12 mouse cellular contexts compared by ENCODE assay signal in genomic region chr12:110200887-110201286, GRCm38 (mm10).
"Had no signal": no experiment of that assay in that cellular context is flagged by ENCODE, and none has a peak within 500 bp of the region (broad histone marks: within the 10 kb centered on the region; RNA-seq: fewer than 3 reads in every experiment).

No protein-coding gene starts in this region.

- H3K4me1 ChIP-seq: megakaryocyte, embryonic 14.5 days; midbrain, embryonic 15.5 days; neural tube, embryonic 12.5 days had no signal

- H3K27ac ChIP-seq: left cerebral cortex, adult 2 months; limb, embryonic 10.5 days; liver, embryonic 12.5 days; lung, embryonic 15.5 days; macrophage; midbrain, embryonic 15.5 days; neural tube, embryonic 12.5 days had no signal

- H3K4me2 ChIP-seq: liver, embryonic 12.5 days; lung, embryonic 15.5 days; midbrain, embryonic 11.5 days; midbrain, embryonic 15.5 days; neural tube, embryonic 12.5 days had no signal

- H3K9me3 ChIP-seq: limb, embryonic 10.5 days; liver, embryonic 12.5 days; lung, embryonic 15.5 days; megakaryocyte, embryonic 14.5 days; midbrain, embryonic 15.5 days; neural tube, embryonic 12.5 days had no signal

- ATAC-seq: liver, embryonic 12.5 days; midbrain, embryonic 15.5 days had no signal

- H3K27me3 ChIP-seq: liver, embryonic 12.5 days; midbrain, embryonic 15.5 days; neural tube, embryonic 12.5 days had no signal

- H3K9ac ChIP-seq: liver, embryonic 12.5 days; lung, embryonic 15.5 days; midbrain, embryonic 15.5 days; neural tube, embryonic 12.5 days had no signal

- DNase-seq: lung, postnatal 14 days; thymus, adult 18-20 months; thymus, postnatal 14 days had no signal

- H3K4me3 ChIP-seq: left cerebral cortex, adult 2 months; limb, embryonic 10.5 days; liver, embryonic 12.5 days; lung, embryonic 15.5 days; megakaryocyte, embryonic 14.5 days; midbrain, embryonic 15.5 days; neural tube, embryonic 12.5 days had no signal

- H3K36me3 ChIP-seq: limb, embryonic 10.5 days; liver, embryonic 12.5 days; lung, embryonic 15.5 days; midbrain, embryonic 15.5 days; neural tube, embryonic 12.5 days had no signal
